Mouse (Mus musculus): ENCODE data around the gene Gas6. TPM values are rescaled to one million over a fixed set of nuclear protein-coding genes. Genes with fewer than 3 reads are reported as not detected.
A peak's percentile ranks its signal among the peaks of the same experiment; 100 is the strongest.

The Gas6 gene
- polyA plus RNA-seq, 1 experiment from 2014 or later, result 9.3 TPM

- no peak overlapping the region for H3K4me3 ChIP-seq (ENCODE audit: low read depth, low read length)
- H3K27me3 ChIP-seq (ENCODE audit: insufficient read depth, low read length), result no peaks in the 10 kb centered on the region
- no peak overlapping the region for H3K27ac ChIP-seq (ENCODE audit: low read depth)
- H3K4me2 ChIP-seq (ENCODE audit: low read depth, low read length), result no peak overlapping the region
- no peaks in the 10 kb centered on the region for H3K36me3 ChIP-seq (replicated peaks; ENCODE audit: insufficient read depth, low read length)
- no peak overlapping the region for H3K9ac ChIP-seq (replicated peaks)
- ATAC-seq (no peak), DNase-seq (no peak)
- 56% methylated on average over 3 of the region's 3 CpGs for whole genome bisulfite sequencing (ENCODE audit: insufficient replicate concordance)
- H3K9me3 ChIP-seq (ENCODE audit: low read length), result no peaks in the 10 kb centered on the region
- TF ChIP-seq EP300 (IDR thresholded peaks at IDR 0.05; ENCODE audit: low read depth) (no peak), CTCF (IDR thresholded peaks at IDR 0.05; ENCODE audit: low read depth) (no peak)
- H3K4me1 ChIP-seq (ENCODE audit: insufficient read depth), result peaks cover 2% of the 10 kb centered on the region; the same call in 1 of the 2 replicates
Observed at GRCm38 (mm10) chr8:13501221-13501620, 6.9 kb upstream of the Gas6 start.

- 57% methylated on average over 11 of the region's 11 CpGs for whole genome bisulfite sequencing (ENCODE audit: insufficient replicate concordance)
- no peaks in the 10 kb centered on the region for H3K36me3 ChIP-seq (replicated peaks; ENCODE audit: insufficient read depth, low read length)
- no peak overlapping the region for H3K27ac ChIP-seq (ENCODE audit: low read depth)
- H3K9ac ChIP-seq (replicated peaks), result no peak overlapping the region
- H3K27me3 ChIP-seq (ENCODE audit: insufficient read depth, low read length), result peaks cover 32% of the 10 kb centered on the region
- no peak overlapping the region for H3K4me3 ChIP-seq (ENCODE audit: low read depth, low read length)
- ATAC-seq (peak; percentile 11; the same call in 1 of the 2 replicates), DNase-seq (no peak)
- no peaks in the 10 kb centered on the region for H3K9me3 ChIP-seq (ENCODE audit: low read length)
- H3K4me2 ChIP-seq (ENCODE audit: low read depth, low read length), result no peak overlapping the region
- H3K4me1 ChIP-seq (ENCODE audit: insufficient read depth), result no peaks in the 10 kb centered on the region; the same call in 1 of the 2 replicates
- no peak for TF ChIP-seq CTCF (IDR thresholded peaks at IDR 0.05; ENCODE audit: low read depth)
- no peak for TF ChIP-seq EP300 (IDR thresholded peaks at IDR 0.05; ENCODE audit: low read depth)
Observed at GRCm38 (mm10) chr8:13493011-13493410, 1.3 kb downstream of the Gas6 start.

GRCm38 (mm10) chr8:13492198-13492995, 1.9 kb downstream of the Gas6 start:
- ATAC-seq, result peak; percentile 31; the same call in 1 of the 2 replicates
- Histone ChIP-seq H3K4me3 (ENCODE audit: low read depth, low read length) (no peak overlapping the region), H3K27me3 (ENCODE audit: insufficient read depth, low read length) (peaks cover 32% of the 10 kb centered on the region)

GRCm38 (mm10) chr8:13491491-13492010, 2.7 kb downstream of the Gas6 start:
- no peak overlapping the region for H3K4me3 ChIP-seq (ENCODE audit: low read depth, low read length)
- H3K36me3 ChIP-seq (replicated peaks; ENCODE audit: insufficient read depth, low read length), result no peaks in the 10 kb centered on the region
- TF ChIP-seq EP300 (IDR thresholded peaks at IDR 0.05; ENCODE audit: low read depth) (no peak), CTCF (IDR thresholded peaks at IDR 0.05; ENCODE audit: low read depth) (no peak)
- DNase-seq, result no peak
- no peak overlapping the region for H3K9ac ChIP-seq (replicated peaks)
- 75% methylated on average over 14 of the region's 14 CpGs for WGBS (ENCODE audit: insufficient replicate concordance)
- H3K4me2 ChIP-seq (ENCODE audit: low read depth, low read length), result no peak overlapping the region
- H3K27ac ChIP-seq (ENCODE audit: low read depth), result no peak overlapping the region
- H3K4me1 ChIP-seq (ENCODE audit: insufficient read depth), result no peaks in the 10 kb centered on the region; the same call in 1 of the 2 replicates
- H3K9me3 ChIP-seq (ENCODE audit: low read length), result no peaks in the 10 kb centered on the region
- peaks cover 32% of the 10 kb centered on the region for H3K27me3 ChIP-seq (ENCODE audit: insufficient read depth, low read length)
- no peak for ATAC-seq

More at GRCm38 (mm10) chr8:13492198-13492995, 1.9 kb downstream of the Gas6 start:
- Histone ChIP-seq H3K4me1 (ENCODE audit: insufficient read depth) (no peaks in the 10 kb centered on the region; the same call in 1 of the 2 replicates), H3K9ac (replicated peaks) (no peak overlapping the region), H3K4me2 (ENCODE audit: low read depth, low read length) (no peak overlapping the region), H3K27ac (ENCODE audit: low read depth) (no peak overlapping the region), H3K9me3 (ENCODE audit: low read length) (no peaks in the 10 kb centered on the region), H3K36me3 (replicated peaks; ENCODE audit: insufficient read depth, low read length) (no peaks in the 10 kb centered on the region)
- no peak for TF ChIP-seq EP300 (IDR thresholded peaks at IDR 0.05; ENCODE audit: low read depth)
- TF ChIP-seq CTCF (IDR thresholded peaks at IDR 0.05; ENCODE audit: low read depth), result no peak
- WGBS (ENCODE audit: insufficient replicate concordance), result 51% methylated on average over 9 of the region's 9 CpGs
- no peak for DNase-seq

GRCm38 (mm10) chr8:13489986-13490910, 4.0 kb downstream of the Gas6 start:
- no peaks in the 10 kb centered on the region; the same call in 1 of the 2 replicates for H3K4me1 ChIP-seq (ENCODE audit: insufficient read depth)
- H3K9ac ChIP-seq (replicated peaks), result no peak overlapping the region
- no peak overlapping the region for H3K27ac ChIP-seq (ENCODE audit: low read depth)
- no peak overlapping the region for H3K4me3 ChIP-seq (ENCODE audit: low read depth, low read length)
- DNase-seq, result no peak
- no peak overlapping the region for H3K4me2 ChIP-seq (ENCODE audit: low read depth, low read length)
- H3K27me3 ChIP-seq (ENCODE audit: insufficient read depth, low read length), result peaks cover 32% of the 10 kb centered on the region
- no peaks in the 10 kb centered on the region for H3K9me3 ChIP-seq (ENCODE audit: low read length)
- no peak for ATAC-seq
- TF ChIP-seq CTCF (IDR thresholded peaks at IDR 0.05; ENCODE audit: low read depth) (no peak), EP300 (IDR thresholded peaks at IDR 0.05; ENCODE audit: low read depth) (no peak)
- 34% methylated on average over 13 of the region's 13 CpGs for WGBS (ENCODE audit: insufficient replicate concordance)
- no peaks in the 10 kb centered on the region for H3K36me3 ChIP-seq (replicated peaks; ENCODE audit: insufficient read depth, low read length)

Data from liver, postnatal 0 days (tissue).